Mouse (Mus musculus) lung, postnatal 0 days (tissue): ENCODE data around the gene Ldlrad2.

Experiments used
- CTCF ChIP-seq: IDR thresholded peaks from 2 replicates; pipeline ENCODE4 v1.5.1; 2016; ENCODE audit warnings: antibody characterized with exemption, mild to moderate bottlenecking
- EP300 ChIP-seq: IDR thresholded peaks from 2 replicates; pipeline ENCODE4 v1.6.1; 2016; ENCODE audit warnings: antibody characterized with exemption, mild to moderate bottlenecking, control low read depth

DNA sequence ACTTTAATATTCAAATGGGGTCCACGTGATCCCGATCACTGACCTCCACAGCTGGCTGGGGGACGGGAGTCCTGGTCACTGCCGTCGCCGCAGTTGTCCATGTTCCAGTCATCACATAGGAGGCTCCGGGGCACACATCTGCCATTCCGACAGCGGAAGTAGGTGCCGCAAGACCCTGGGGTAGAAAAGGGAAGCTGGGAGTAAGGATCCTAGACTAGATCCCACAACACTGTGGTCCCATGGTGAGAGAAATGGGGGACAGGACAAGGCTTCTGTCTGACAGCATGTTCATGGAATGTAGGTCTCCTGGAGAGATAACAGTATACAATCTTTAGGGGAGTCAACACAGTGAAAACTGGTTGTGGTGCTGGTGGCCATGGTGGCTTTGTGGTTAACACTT, at the start of gene Ldlrad2:
- TF ChIP-seq EP300 (no peak), CTCF (no peak)
